Mouse (Mus musculus): Measurements from ENCODE around the gene Ralgps1. TPM values are rescaled to one million over a fixed set of nuclear protein-coding genes. Genes with fewer than 3 reads are reported as not detected.

Gene Ralgps1
- polyA plus RNA-seq, 1 experiment, result 5.9 TPM

GRCm38 (mm10) chr2:33280525-33280924 lies 90.8 kb downstream of the Ralgps1 start:
- no peak overlapping the region for H3K4me3 ChIP-seq (replicated peaks; ENCODE audit: extremely low read depth, low read depth, low read length)
- DNase-seq, result no peak
- 83% methylated on average over 2 of the region's 2 CpGs for WGBS

DNA sequence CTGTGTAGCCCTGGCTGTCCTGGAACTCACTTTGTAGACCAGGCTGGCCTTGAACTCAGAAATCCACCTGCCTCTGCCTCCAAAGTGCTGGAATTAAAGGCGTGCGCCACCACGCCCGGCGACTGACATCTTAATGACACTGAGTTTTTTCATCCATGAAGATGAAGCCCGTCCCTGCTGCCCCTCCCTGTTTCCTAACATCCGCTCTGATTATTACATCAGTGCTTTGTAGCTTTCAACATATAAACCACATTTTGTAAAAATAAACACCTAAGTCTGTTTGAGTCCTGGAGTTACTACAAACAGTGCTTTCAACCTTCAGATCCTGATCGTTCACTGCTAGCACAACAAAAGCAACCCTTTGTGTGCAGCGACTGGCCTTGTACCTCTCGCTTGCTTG lies 91.5 kb downstream of the Ralgps1 start:
- Histone ChIP-seq H3K4me1 (ENCODE audit: control insufficient read depth, insufficient read depth, low read length) (peaks cover 2% of the 10 kb centered on the region), H3K4me3 (replicated peaks; ENCODE audit: extremely low read depth, low read depth, low read length) (no peak overlapping the region)
- no peak for DNase-seq
- TF ChIP-seq POLR2A (IDR thresholded peaks at IDR 0.05; ENCODE audit: borderline replicate concordance, extremely low read depth, low read depth, low read length), result no peak
- no peak for TF ChIP-seq CTCF (IDR thresholded peaks at IDR 0.05; ENCODE audit: insufficient read depth, low read length)
- WGBS, result 69% methylated on average over 10 of the region's 10 CpGs

More at GRCm38 (mm10) chr2:33280525-33280924, 90.8 kb downstream of the Ralgps1 start:
- peaks cover 2% of the 10 kb centered on the region for H3K4me1 ChIP-seq (ENCODE audit: control insufficient read depth, insufficient read depth, low read length)
- TF ChIP-seq POLR2A (IDR thresholded peaks at IDR 0.05; ENCODE audit: borderline replicate concordance, extremely low read depth, low read depth, low read length) (no peak), CTCF (IDR thresholded peaks at IDR 0.05; ENCODE audit: insufficient read depth, low read length) (no peak)

GRCm38 (mm10) chr2:33274719-33275490 lies 96.4 kb downstream of the Ralgps1 start:
- H3K4me3 ChIP-seq (replicated peaks; ENCODE audit: extremely low read depth, low read depth, low read length), result no peak overlapping the region
- DNase-seq, result no peak
- 77% methylated on average over 12 of the region's 12 CpGs for WGBS
- no peaks in the 10 kb centered on the region for H3K4me1 ChIP-seq (ENCODE audit: control insufficient read depth, insufficient read depth, low read length)
- no peak for TF ChIP-seq POLR2A (IDR thresholded peaks at IDR 0.05; ENCODE audit: borderline replicate concordance, extremely low read depth, low read depth, low read length)
- TF ChIP-seq CTCF (IDR thresholded peaks at IDR 0.05; ENCODE audit: insufficient read depth, low read length), result no peak

DNA sequence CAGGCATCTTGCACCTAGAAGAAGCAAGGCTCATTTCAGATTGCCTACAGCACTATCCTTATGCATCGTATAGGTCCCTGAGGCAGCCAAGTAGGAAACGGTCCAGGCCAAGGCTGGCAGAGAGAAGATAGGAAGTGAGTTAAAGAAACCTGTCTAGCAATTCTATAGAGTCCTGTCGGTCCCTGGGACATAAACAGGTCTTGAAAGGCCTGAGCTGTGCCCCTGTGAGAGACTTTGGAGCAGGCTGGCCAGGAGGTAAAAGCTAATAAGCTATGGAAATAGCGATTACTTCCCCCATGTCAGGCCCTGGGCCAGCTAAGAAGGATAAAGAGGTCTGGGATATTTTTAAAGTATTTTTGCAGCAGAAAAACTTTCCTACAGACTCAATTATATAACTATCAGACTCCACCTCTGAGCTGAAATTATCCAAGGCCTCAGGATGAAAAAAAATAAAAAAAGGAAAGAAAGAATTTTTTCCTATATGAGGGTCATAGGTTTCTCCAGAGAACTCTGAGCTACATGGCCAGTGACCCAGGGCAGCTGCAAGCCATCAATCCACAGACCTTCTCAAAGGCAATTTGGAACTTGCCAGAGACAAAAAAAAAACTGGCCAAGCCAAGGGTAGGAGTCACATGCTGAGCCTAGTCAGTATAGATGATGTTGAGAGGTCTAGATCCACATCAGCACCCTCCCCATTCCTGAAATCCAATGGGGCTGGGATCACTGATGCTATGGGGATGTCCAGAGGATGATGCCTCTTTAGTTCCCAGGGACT lies 98.4 kb downstream of the Ralgps1 start:
- Histone ChIP-seq H3K4me3 (replicated peaks; ENCODE audit: extremely low read depth, low read depth, low read length) (no peak overlapping the region), H3K4me1 (ENCODE audit: control insufficient read depth, insufficient read depth, low read length) (no peaks in the 10 kb centered on the region)
- whole genome bisulfite sequencing, result 60% methylated on average over 4 of the region's 4 CpGs
- TF ChIP-seq POLR2A (IDR thresholded peaks at IDR 0.05; ENCODE audit: borderline replicate concordance, extremely low read depth, low read depth, low read length) (no peak), CTCF (IDR thresholded peaks at IDR 0.05; ENCODE audit: insufficient read depth, low read length) (no peak)
- no peak for DNase-seq

DNA sequence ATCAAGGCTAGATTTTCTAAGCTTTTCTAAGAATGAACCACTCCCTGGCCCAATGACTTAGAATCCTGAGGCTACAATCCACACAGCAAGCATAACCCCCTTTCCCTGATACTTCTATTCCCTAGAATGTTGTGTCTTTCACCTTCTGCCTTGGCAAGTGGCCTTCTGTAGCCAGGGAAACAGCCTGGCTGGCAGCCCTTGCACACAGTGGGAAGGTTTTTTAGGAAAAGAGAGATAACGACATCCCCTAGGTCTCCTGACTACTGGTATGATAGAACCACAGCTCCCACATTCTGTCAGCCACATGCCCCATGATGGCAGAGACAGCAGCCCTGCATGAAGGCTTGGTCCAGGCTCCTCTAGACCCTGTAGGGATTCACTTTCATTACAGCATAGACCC lies 99.8 kb downstream of the Ralgps1 start:
- no peak for DNase-seq
- no peaks in the 10 kb centered on the region for H3K4me1 ChIP-seq (ENCODE audit: control insufficient read depth, insufficient read depth, low read length)
- no peak overlapping the region for H3K4me3 ChIP-seq (replicated peaks; ENCODE audit: extremely low read depth, low read depth, low read length)
- TF ChIP-seq POLR2A (IDR thresholded peaks at IDR 0.05; ENCODE audit: borderline replicate concordance, extremely low read depth, low read depth, low read length) (no peak), CTCF (IDR thresholded peaks at IDR 0.05; ENCODE audit: insufficient read depth, low read length) (no peak)
- WGBS, result 78% methylated on average over 1 of the region's 1 CpGs

DNA sequence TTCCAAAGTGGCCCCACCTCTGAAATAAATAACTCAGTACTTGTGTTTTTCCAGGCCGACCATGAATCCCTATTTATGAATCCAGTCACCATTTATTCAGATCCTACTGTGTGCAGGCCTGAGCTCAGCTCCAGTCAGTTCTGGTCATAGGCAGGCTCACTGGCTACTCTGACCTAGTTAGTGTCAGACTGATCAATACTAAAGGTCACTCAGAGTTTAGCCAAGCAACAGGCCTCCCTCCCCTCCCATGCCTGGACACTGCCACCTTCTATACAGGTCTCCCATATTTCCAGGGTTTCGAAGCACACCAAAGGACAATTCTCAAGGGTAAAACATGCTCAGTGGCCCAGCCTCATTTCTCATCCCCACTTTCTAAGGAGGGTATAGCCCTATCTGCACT lies 100.7 kb downstream of the Ralgps1 start:
- 94% methylated on average over 2 of the region's 2 CpGs for WGBS
- Histone ChIP-seq H3K4me1 (ENCODE audit: control insufficient read depth, insufficient read depth, low read length) (no peaks in the 10 kb centered on the region), H3K4me3 (replicated peaks; ENCODE audit: extremely low read depth, low read depth, low read length) (no peak overlapping the region)
- no peak for DNase-seq
- TF ChIP-seq POLR2A (IDR thresholded peaks at IDR 0.05; ENCODE audit: borderline replicate concordance, extremely low read depth, low read depth, low read length) (no peak), CTCF (IDR thresholded peaks at IDR 0.05; ENCODE audit: insufficient read depth, low read length) (no peak)

GRCm38 (mm10) chr2:33269132-33269493 lies 102.2 kb downstream of the Ralgps1 start:
- TF ChIP-seq CTCF (IDR thresholded peaks at IDR 0.05; ENCODE audit: insufficient read depth, low read length), result no peak
- TF ChIP-seq POLR2A (IDR thresholded peaks at IDR 0.05; ENCODE audit: borderline replicate concordance, extremely low read depth, low read depth, low read length), result no peak
- WGBS, result 68% methylated on average over 2 of the region's 2 CpGs
- no peak overlapping the region for H3K4me3 ChIP-seq (replicated peaks; ENCODE audit: extremely low read depth, low read depth, low read length)
- no peak for DNase-seq
- H3K4me1 ChIP-seq (ENCODE audit: control insufficient read depth, insufficient read depth, low read length), result no peaks in the 10 kb centered on the region

- 71% methylated on average over 6 of the region's 6 CpGs for WGBS
- TF ChIP-seq CTCF (IDR thresholded peaks at IDR 0.05; ENCODE audit: insufficient read depth, low read length), result no peak
- no peak for TF ChIP-seq POLR2A (IDR thresholded peaks at IDR 0.05; ENCODE audit: borderline replicate concordance, extremely low read depth, low read depth, low read length)
- H3K4me3 ChIP-seq (replicated peaks; ENCODE audit: extremely low read depth, low read depth, low read length), result no peak overlapping the region
- DNase-seq, result no peak
- no peaks in the 10 kb centered on the region for H3K4me1 ChIP-seq (ENCODE audit: control insufficient read depth, insufficient read depth, low read length)
Measured at GRCm38 (mm10) chr2:33268384-33269131, 102.7 kb downstream of the Ralgps1 start.

DNA sequence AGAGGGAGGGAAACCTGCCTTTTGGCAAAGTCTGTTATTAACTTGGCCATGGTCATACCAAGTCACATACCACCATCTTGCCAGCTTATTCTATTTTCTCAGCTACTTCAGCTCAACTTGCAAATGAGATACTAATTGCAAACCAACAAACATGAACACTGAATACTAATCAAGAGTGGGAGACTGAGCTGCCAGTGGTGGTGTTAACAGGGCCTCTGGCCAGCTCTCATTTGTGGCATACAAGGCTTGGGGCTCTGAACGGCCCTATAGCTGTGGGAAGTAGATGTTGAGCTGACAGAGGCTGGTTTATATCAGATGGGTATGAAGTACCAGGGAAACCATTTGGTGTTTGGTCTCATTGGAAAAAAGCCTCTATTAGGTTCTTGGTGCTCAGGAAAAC lies 104.2 kb downstream of the Ralgps1 start:
- no peak for TF ChIP-seq CTCF (IDR thresholded peaks at IDR 0.05; ENCODE audit: insufficient read depth, low read length)
- TF ChIP-seq POLR2A (IDR thresholded peaks at IDR 0.05; ENCODE audit: borderline replicate concordance, extremely low read depth, low read depth, low read length), result no peak
- WGBS, result 90% methylated on average over 1 of the region's 1 CpGs
- DNase-seq, result no peak
- no peak overlapping the region for H3K4me3 ChIP-seq (replicated peaks; ENCODE audit: extremely low read depth, low read depth, low read length)
- no peaks in the 10 kb centered on the region for H3K4me1 ChIP-seq (ENCODE audit: control insufficient read depth, insufficient read depth, low read length)

Data from lung, adult 2 months (tissue).